Comparison of ENCODE assay signal across 8 mouse cellular contexts in the genomic region with DNA sequence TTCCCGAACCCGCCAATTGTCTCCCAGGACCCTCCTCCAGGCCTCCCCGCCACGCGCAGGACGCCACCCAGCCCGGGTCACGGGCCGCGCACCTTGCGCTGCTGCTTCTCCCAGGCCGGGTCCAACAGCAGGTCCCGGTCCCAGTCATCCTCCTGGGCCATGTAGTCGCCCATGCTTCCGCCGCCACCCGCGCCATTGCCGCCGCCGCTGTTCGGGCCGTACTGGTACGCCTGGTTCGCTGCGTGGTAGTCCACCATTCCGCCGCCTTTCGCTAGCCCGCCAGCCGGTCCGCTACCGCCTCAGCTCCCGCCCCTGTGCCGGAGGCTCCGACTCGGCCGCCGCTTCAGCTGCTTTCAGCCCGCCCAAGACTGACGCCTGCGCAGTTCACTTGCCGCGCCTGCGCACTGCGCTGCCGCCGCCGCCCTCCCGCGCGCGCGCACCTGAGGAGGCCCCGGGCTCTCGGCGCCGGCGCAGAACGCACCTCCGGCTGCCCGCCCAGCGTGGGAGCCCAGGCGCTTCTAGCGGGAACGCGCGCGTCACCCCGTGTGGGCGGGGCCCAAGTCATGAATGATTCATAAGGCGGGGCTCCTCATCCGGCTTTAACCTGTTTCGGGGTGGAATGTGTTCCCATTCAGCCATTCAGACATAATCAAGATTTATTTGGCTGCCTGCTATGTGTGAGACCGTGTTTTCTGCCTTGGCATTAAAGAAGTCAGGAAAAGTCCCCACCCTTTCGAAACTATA. TPM values are rescaled to one million over a fixed set of nuclear protein-coding genes. Genes with fewer than 3 reads are reported as not detected.
A peak's percentile ranks its signal among the peaks of the same experiment; 100 is the strongest.
DNase-seq lines count a peak whose midpoint lies in the region; ATAC-seq and TF ChIP-seq lines count a peak whose summit lies in the region.

A gene (minus strand): TSS at position 414 of the 744 bp plus-strand sequence.

- under 1% methylated on average over 76 of the region's 76 CpGs for WGBS in forebrain, embryonic 10.5 days
- under 1% methylated on average over 74 of the region's 76 CpGs for WGBS in heart, embryonic 15.5 days
- under 1% methylated on average over 76 of the region's 76 CpGs for WGBS in liver, embryonic 14.5 days (ENCODE audit: insufficient replicate concordance)
- under 1% methylated on average over 75 of the region's 76 CpGs for WGBS in neural tube, embryonic 11.5 days
- under 1% methylated on average over 76 of the region's 76 CpGs for WGBS in stomach, postnatal 0 days

- H3K4me3 ChIP-seq in forebrain, embryonic 10.5 days, result peak within 1 kb of the TSS; percentile 72
- peak within 1 kb of the TSS; percentile 83 for H3K4me3 ChIP-seq in heart, embryonic 15.5 days
- peak within 1 kb of the TSS; percentile 86 to 92 for H3K4me3 ChIP-seq in liver, embryonic 14.5 days (ENCODE audit: insufficient read depth in 1 of 2, low read depth in 2 of 2, low read length in 2 of 2)
- peak within 1 kb of the TSS; percentile 89 for H3K4me3 ChIP-seq in neural tube, embryonic 11.5 days (ENCODE audit: low read depth, low read length)
- peak within 1 kb of the TSS; percentile 100 for H3K4me3 ChIP-seq in stomach, postnatal 0 days (ENCODE audit: low read depth, low read length)

- no peak for TF ChIP-seq CTCF in liver, embryonic 14.5 days (IDR thresholded peaks at IDR 0.05; ENCODE audit: low read depth)
- no peak for TF ChIP-seq CTCF in stomach, postnatal 0 days (IDR thresholded peaks at IDR 0.05; ENCODE audit: low read depth)

- peak within 1 kb of the TSS; percentile 91 for H3K27ac ChIP-seq in forebrain, embryonic 10.5 days
- H3K27ac ChIP-seq in heart, embryonic 15.5 days, result peak within 1 kb of the TSS; percentile 97
- peak within 1 kb of the TSS; percentile 70 for H3K27ac ChIP-seq in liver, embryonic 14.5 days
- peak within 1 kb of the TSS; percentile 47 for H3K27ac ChIP-seq in neural tube, embryonic 11.5 days (ENCODE audit: low read depth, low read length)
- peak within 1 kb of the TSS; percentile 94 for H3K27ac ChIP-seq in stomach, postnatal 0 days (replicated peaks)

- H3K27me3 ChIP-seq in forebrain, embryonic 10.5 days (ENCODE audit: poor library complexity, severe bottlenecking), result no peaks in the 10 kb centered on the region
- no peaks in the 10 kb centered on the region for H3K27me3 ChIP-seq in heart, embryonic 15.5 days
- H3K27me3 ChIP-seq in liver, embryonic 14.5 days (ENCODE audit: control insufficient read depth, insufficient read depth, low read length), result no peaks in the 10 kb centered on the region
- H3K27me3 ChIP-seq in neural tube, embryonic 11.5 days (ENCODE audit: control insufficient read depth, insufficient read depth, low read length), result no peaks in the 10 kb centered on the region
- H3K27me3 ChIP-seq in stomach, postnatal 0 days (ENCODE audit: control insufficient read depth, insufficient read depth, low read length), result no peaks in the 10 kb centered on the region

- peaks cover 65% of the 10 kb centered on the region for H3K4me1 ChIP-seq in forebrain, embryonic 10.5 days
- peaks cover 52% of the 10 kb centered on the region for H3K4me1 ChIP-seq in heart, embryonic 15.5 days (replicated peaks)
- peaks cover 30 to 46% of the 10 kb centered on the region in 2 experiments for H3K4me1 ChIP-seq in liver, embryonic 14.5 days (replicated peaks; ENCODE audit: control insufficient read depth in 2 of 2, insufficient read depth in 2 of 2, low read length in 1 of 2)
- H3K4me1 ChIP-seq in neural tube, embryonic 11.5 days (ENCODE audit: control insufficient read depth, insufficient read depth, low read length), result peaks cover 30% of the 10 kb centered on the region
- peaks cover 14% of the 10 kb centered on the region for H3K4me1 ChIP-seq in stomach, postnatal 0 days (replicated peaks; ENCODE audit: control insufficient read depth, insufficient read depth)

- H3K9ac ChIP-seq in heart, embryonic 15.5 days, result peak within 1 kb of the TSS; percentile 99
- H3K9ac ChIP-seq in liver, embryonic 14.5 days (replicated peaks), result peak within 1 kb of the TSS; percentile 98
- H3K9ac ChIP-seq in neural tube, embryonic 11.5 days (ENCODE audit: low read length), result peak within 1 kb of the TSS; percentile 85
- peak within 1 kb of the TSS; percentile 98 for H3K9ac ChIP-seq in stomach, postnatal 0 days (ENCODE audit: low read length)

- 0 out of 2 replicates have a peak, but pooled peaks cover 4% of the 10 kb centered on the region for H3K36me3 ChIP-seq in forebrain, embryonic 10.5 days (replicated peaks)
- no peaks in the 10 kb centered on the region for H3K36me3 ChIP-seq in heart, embryonic 15.5 days
- H3K36me3 ChIP-seq in liver, embryonic 14.5 days (replicated peaks; ENCODE audit: control insufficient read depth, insufficient read depth, low read depth), result peaks cover 3% of the 10 kb centered on the region; the same call in 1 of the 2 replicates
- no peaks in the 10 kb centered on the region for H3K36me3 ChIP-seq in neural tube, embryonic 11.5 days (ENCODE audit: control insufficient read depth, insufficient read depth, low read length)
- no peaks in the 10 kb centered on the region for H3K36me3 ChIP-seq in stomach, postnatal 0 days (ENCODE audit: control insufficient read depth, insufficient read depth, low read length)

- H3K9me3 ChIP-seq in forebrain, embryonic 10.5 days, result no peaks in the 10 kb centered on the region
- H3K9me3 ChIP-seq in heart, embryonic 15.5 days (replicated peaks), result no peaks in the 10 kb centered on the region
- no peaks in the 10 kb centered on the region for H3K9me3 ChIP-seq in liver, embryonic 14.5 days (ENCODE audit: control insufficient read depth, low read length)
- H3K9me3 ChIP-seq in neural tube, embryonic 11.5 days (ENCODE audit: control insufficient read depth, low read length), result no peaks in the 10 kb centered on the region
- H3K9me3 ChIP-seq in stomach, postnatal 0 days (ENCODE audit: control insufficient read depth, low read length), result no peaks in the 10 kb centered on the region

- DNase-seq in c-Kit-negative CD71-positive TER-119-positive erythroid progenitor cells, embryonic 14.5 days (ENCODE audit: low read depth, low spot score), result peak; percentile 99
- peak; percentile 97 for DNase-seq in forebrain, embryonic 10.5 days (ENCODE audit: extremely low spot score, low spot score)
- DNase-seq in kidney, postnatal 25 days, result peak; percentile 99 to 100
- DNase-seq in liver, embryonic 14.5 days (ENCODE audit: low read depth in 3 of 3, low spot score in 3 of 3), result peak; percentile 96 to 98 (median 96)
- peak; percentile 100 for DNase-seq in neural tube, embryonic 11.5 days (ENCODE audit: low spot score)
- DNase-seq in stomach, postnatal 0 days (ENCODE audit: low spot score), result peak; percentile 99

- peak; percentile 95 for ATAC-seq in CD4-positive, CD25-positive, alpha-beta regulatory T cell, adult 4 months
- peak; percentile 90 for ATAC-seq in heart, embryonic 15.5 days (replicated peaks; ENCODE audit: insufficient number of reproducible peaks, insufficient read depth, low FRiP score, low read depth)
- ATAC-seq in liver, embryonic 14.5 days (ENCODE audit: insufficient read depth), result peak; percentile 90
- ATAC-seq in neural tube, embryonic 11.5 days (ENCODE audit: insufficient read depth, low FRiP score, low TSS enrichment), result peak; percentile 86
- ATAC-seq in stomach, postnatal 0 days (ENCODE audit: low FRiP score, low TSS enrichment), result peak; percentile 90

- no peak for TF ChIP-seq EP300 in liver, embryonic 14.5 days (IDR thresholded peaks at IDR 0.05; ENCODE audit: low read depth)
- TF ChIP-seq EP300 in stomach, postnatal 0 days (optimal IDR thresholded peaks at IDR 0.05), result peak; percentile 49

- H3K4me2 ChIP-seq in heart, embryonic 15.5 days, result peak within 1 kb of the TSS; percentile 83
- H3K4me2 ChIP-seq in liver, embryonic 14.5 days (ENCODE audit: low read depth), result peak within 1 kb of the TSS; percentile 90
- peak within 1 kb of the TSS; percentile 82 for H3K4me2 ChIP-seq in neural tube, embryonic 11.5 days (ENCODE audit: low read depth)
- peak within 1 kb of the TSS; percentile 86 for H3K4me2 ChIP-seq in stomach, postnatal 0 days (replicated peaks; ENCODE audit: low read depth)

RNA-seq across cellular contexts. Expression of the gene that starts here (rescaled TPM):
- polyA plus RNA-seq in CD4-positive, CD25-positive, alpha-beta regulatory T cell, adult 4 months (2017; shearing (Covaris generic)), result 100 to 1,000 TPM in 1 of 2 experiments, 10 to 100 TPM in 1; 82.6 to 106 TPM
- 235 and 255 TPM in 2 replicates for polyA plus RNA-seq in forebrain, embryonic 10.5 days (2016; fragmentation: Nextera tagmentation; extraction: Ambion mirVana)
- polyA plus RNA-seq in heart, embryonic 15.5 days (2015; fragmentation: Nextera tagmentation; extraction: Ambion mirVana), result 236 and 281 TPM in 2 replicates
- polyA plus RNA-seq in liver, embryonic 14.5 days (2012; rRNA removed), result 80.4 and 86.2 TPM in 2 replicates
- polyA plus RNA-seq in liver, embryonic 14.5 days (2014; fragmentation: Nextera tagmentation; extraction: Ambion mirVana), result 94.5 and 105 TPM in 2 replicates
- polyA plus RNA-seq in neural tube, embryonic 11.5 days (2014; fragmentation: Nextera tagmentation; extraction: Ambion mirVana), result 193 and 201 TPM in 2 replicates
- polyA plus RNA-seq in stomach, postnatal 0 days (2015; fragmentation: Nextera tagmentation; extraction: Ambion mirVana), result 216 and 227 TPM in 2 replicates

Comparison
In these comparisons a context has a peak if more than half of its experiments do, and no peak if none do; other contexts are left out.
1. Peak in every context shown above with its lines: DNase-seq, ATAC-seq, H3K4me3 ChIP-seq and H3K27ac ChIP-seq.
2. H3K27ac ChIP-seq: peak in every context shown above with its lines; median percentile 97 in heart, embryonic 15.5 days; 94 in stomach, postnatal 0 days; 91 in forebrain, embryonic 10.5 days; 70 in liver, embryonic 14.5 days; 47 in neural tube, embryonic 11.5 days.